Mouse (Mus musculus) bone marrow, adult 2 months (tissue): Measurements from ENCODE around the gene Ccser2.

Experiments used
- CTCF ChIP-seq: fragments of 200-500 bp; IDR thresholded peaks from 2 replicates; pipeline ENCODE4 v1.5.1; 2011; ENCODE audit warnings: low read length, control low read depth; ENCODE audit not compliant: control insufficient read depth, insufficient read depth
- POLR2A ChIP-seq: fragments of 200-500 bp; IDR thresholded peaks from 2 replicates; pipeline ENCODE4 v1.6.1; 2011; ENCODE audit warnings: low read depth, mild to moderate bottlenecking, control low read depth, low read length, borderline replicate concordance; ENCODE audit not compliant: control insufficient read depth

GRCm38 (mm10) chr14:36911738-36912137 is 56.8 kb downstream of the Ccser2 start:
- TF ChIP-seq CTCF: no peak
- no peak for TF ChIP-seq POLR2A
